Mouse (Mus musculus) adrenal gland, adult 2 months (tissue): ENCODE results near the gene Polr2i. TPM values are rescaled to one million over a fixed set of nuclear protein-coding genes. Genes with fewer than 3 reads are reported as not detected.
A peak's percentile ranks its signal among the peaks of the same experiment; 100 is the strongest.
"Not testable (repeated sequence)": the region's sequence is repeated elsewhere in the genome, so short reads cannot be mapped to it uniquely, and the experiment has no call there.

Experiments
- DNase-seq: peaks from one replicate; pipeline ENCODE4 v3.0.0; 2021
- polyA plus RNA-seq: library from polyadenylated mRNA; depleted of rRNA; stranded (reverse); fragments of >200 nt; gene quantifications from 2 replicates; pipeline ENCODE4 v1.2.3, GENCODE M21; 2012
- total RNA-seq, 2 experiments: library from RNA; stranded (reverse); gene quantifications; 2 replicates each; pipeline ENCODE4 v1.2.3; 2021

Polr2i gene
- total and polyA plus RNA-seq, 3 experiments = 74.2 to 84.9 (median 77.0) TPM

DNA sequence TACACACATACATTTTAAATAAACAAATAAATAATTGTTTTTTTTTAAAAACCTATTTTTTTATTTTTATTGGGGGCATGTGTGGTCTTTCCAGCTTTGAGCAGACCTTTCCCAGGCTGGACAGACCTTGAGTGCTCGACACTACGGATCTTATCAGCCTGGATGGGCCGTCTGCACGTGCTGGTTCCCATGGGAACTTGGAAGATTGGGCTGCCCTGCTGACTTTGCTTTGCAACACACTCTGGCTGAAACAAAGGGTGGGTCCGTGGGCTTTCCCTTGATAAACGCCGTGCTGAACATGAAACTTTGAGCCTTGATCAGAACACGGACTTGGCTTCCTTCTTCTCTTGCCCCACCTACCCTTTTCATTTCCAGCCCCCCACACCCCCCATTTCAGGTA lies 27.4 kb upstream of the Polr2i start:
- DNase-seq = peak; percentile 46

DNA sequence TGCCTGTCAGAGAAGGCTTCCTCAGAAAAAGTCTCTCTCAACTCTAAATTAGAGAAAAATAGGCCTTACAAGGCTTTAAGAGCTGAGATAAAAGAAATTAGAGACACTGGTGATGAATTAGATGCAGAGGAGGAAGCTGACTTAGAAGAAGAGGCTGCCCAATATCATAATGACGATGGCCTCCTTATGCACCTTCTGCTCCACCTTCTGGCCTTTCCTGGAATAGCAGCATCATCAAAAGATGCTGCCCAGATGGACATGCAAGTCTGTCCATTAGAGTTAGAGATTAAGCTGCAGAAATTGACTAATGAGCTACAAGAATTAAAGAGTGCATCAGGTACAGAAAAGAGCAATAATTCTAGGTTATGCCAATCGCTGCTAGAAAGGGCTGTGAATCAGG lies 26.4 kb upstream of the Polr2i start:
- DNase-seq = peak; percentile 70

GRCm38 (mm10) chr7:30206364-30206763 lies 25.4 kb upstream of the Polr2i start:
- DNase-seq = not testable (repeated sequence)

GRCm38 (mm10) chr7:30211025-30211424 lies 20.7 kb upstream of the Polr2i start:
- no peak for DNase-seq

GRCm38 (mm10) chr7:30213881-30214280 lies 17.9 kb upstream of the Polr2i start:
- peak; percentile 69 for DNase-seq

- no peak for DNase-seq
Observed at GRCm38 (mm10) chr7:30215875-30216274, 15.9 kb upstream of the Polr2i start.

DNA sequence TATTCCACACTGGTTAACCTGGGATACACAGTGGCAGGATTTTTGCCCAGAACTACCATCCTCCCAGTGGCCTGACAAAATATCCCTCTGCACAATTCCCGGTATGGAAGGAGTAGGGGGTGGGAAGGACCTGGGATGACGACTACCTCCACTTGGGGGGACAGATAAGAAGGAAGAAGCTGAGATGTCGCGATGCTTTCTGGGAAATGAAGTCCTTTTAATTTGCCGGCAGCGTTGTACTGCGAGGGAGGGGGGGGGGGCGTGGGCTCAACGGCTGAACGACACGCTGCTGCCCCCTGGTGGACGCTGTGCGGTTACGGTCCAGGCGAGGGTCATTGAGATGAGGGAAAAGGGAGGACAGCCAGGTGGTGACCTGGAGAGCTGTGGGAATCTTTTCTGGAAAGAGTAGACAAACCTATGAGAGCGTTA lies 15.0 kb upstream of the Polr2i start:
- peak; percentile 71 for DNase-seq

DNA sequence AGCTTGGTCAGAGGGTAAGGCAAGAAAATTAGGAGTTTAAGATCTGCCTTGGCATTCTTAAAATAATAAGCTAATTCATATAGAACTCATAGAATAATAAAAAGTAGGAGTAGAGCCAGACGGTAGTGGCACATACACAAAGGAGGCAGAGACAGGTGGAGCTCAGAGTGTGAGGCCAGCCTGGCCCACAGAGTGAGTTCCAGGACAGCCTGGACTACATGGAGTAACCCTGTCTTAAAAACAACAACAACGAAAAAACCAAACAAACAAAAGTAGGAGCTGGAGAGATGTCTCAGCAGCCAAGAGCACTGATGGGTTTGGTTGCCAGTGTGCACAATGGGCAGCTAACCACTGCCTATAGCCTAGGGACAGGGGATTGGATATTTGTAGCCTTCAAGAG lies 14.5 kb upstream of the Polr2i start:
- DNase-seq = no peak

DNA sequence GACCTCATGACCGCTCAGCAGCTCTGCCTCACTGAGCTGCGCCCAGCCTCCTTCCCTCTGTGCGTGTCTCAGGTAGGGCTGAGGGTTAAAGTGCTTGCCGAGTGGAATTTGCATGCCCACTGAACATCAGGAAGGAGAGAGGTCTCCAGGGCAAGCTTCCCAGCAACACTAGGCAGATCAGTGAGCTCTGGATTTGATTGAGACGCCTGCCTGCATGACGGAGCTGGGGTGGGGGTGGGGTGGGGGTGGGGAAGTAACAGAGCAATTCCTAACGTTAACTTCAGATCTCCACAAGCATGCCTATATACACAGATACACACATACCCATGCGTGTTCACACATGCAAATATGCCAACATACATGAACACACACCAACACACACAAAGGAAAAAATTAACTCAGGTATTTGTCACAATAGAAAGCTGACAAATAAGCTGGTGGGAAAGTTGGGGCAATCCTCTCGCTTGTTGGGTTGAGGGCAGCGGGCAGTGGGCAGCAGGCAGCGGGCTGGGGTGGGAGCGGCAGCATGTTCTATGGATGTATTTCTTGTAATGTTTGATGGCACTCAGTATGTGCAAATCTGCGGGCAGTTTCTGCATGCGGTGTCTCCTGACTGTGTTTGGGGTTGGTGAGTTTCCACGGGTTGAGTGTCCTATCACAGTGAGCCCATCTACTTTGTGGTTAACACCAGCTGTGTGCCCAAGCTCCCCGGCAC lies 12.3 kb upstream of the Polr2i start:
- DNase-seq = peak; percentile 65

DNA sequence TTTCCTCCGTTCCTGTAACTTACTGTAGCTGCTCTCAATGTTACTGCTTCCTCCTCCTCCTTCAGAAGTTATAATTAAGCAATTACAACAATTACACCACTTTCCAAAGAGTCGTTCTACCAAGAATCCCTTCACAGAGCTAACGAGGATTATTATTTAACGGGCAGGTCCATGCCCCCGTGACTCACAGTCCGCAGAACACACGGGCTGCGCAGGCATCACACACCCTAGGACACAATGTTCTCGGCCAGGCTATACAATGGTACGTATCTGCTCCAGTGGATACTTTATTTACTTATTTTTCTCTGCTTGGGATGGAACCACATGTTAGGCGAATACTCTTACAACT lies 11.8 kb upstream of the Polr2i start:
- DNase-seq = no peak

DNA sequence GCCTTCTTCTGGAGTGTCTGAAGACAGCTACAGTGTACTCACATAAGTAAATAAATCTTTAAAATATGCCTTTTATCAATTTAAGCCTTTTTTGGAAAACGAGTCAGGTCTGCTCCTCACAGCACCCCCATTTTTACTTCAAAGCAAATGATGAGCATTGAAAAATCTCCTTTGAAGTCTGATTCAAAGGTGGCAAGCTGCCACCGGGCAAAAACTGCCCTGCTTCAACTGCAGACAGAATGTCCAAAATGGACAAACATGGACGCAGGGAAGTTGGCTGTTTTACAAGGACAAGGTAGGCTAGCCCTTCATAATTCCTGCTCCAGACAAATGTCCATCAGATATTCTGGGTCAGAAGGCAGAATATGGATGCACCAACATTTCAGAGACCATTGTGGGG lies 10.3 kb upstream of the Polr2i start:
- peak; percentile 52 for DNase-seq

DNA sequence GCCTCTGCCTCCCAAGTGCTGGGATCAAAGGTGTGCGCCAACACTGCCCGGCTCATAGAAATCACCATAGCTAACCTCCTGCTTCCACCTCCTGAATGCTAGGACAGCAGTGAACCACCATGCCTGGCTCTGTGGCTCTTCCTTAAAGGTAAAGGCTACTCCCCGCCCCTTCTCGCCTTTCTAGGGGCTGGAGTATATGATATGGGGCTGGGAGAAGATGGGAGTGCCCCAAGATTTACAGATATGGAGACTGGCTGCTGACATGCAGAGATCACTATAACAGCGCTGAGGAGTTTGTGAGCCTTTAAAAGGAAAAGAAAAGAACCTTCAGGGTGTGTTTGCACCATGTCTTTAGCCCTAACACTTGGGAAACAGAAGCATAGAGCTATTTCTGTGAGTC lies 9.5 kb upstream of the Polr2i start:
- no peak for DNase-seq

GRCm38 (mm10) chr7:30224206-30224605 lies 7.5 kb upstream of the Polr2i start:
- DNase-seq = no peak

DNA sequence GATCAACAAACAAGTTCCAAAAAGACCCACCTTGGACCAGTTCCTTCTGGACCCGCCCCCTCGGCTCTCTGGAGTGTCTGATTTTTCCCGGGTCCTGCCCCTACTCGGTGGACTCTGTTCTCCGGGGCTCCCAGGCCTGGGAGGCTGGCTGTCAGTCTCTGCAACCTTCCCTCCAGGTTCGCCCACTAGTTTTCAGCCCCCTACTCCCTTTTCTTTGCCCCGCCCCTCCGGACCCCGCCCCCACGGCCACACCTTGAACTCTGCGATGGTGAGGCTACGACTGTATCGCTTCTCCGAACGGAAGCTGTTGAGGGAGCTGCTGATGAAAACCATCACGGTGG lies 450 bp upstream of the Polr2i start:
- no peak for DNase-seq

GRCm38 (mm10) chr7:30232631-30233148 lies 942 bp downstream of the Polr2i start:
- peak; percentile 52 for DNase-seq

- no peak for DNase-seq
Observed at GRCm38 (mm10) chr7:30233387-30233786, 1.6 kb downstream of the Polr2i start.

DNA sequence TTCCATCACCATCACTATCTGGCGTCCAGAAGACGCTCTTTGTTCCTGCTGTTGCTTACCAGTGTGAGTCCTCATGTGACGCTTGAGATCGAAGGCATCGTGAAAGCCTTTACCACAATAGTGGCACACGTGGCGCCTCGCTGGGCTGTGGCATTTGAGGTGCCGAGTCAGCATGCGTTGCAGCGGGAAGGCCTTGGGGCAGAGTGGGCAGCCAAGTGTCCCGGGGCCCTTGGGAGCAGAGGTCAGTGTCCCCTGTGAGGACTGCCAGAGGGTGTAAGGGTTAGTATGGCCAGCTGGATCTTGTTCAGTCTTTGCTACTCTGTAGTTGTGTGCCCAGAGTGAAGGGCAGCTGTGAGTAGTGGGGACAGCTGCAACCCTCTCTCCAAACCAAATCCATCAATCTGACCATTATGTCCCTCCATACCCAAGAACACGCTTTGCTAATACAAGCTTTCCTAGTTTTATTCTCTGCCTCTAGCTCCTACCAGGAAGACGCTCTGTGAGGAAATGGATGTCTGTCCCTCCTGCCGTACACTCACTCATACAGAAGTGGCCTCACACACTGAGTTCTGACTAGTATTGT lies 2.6 kb downstream of the Polr2i start:
- peak; percentile 36 for DNase-seq

DNA sequence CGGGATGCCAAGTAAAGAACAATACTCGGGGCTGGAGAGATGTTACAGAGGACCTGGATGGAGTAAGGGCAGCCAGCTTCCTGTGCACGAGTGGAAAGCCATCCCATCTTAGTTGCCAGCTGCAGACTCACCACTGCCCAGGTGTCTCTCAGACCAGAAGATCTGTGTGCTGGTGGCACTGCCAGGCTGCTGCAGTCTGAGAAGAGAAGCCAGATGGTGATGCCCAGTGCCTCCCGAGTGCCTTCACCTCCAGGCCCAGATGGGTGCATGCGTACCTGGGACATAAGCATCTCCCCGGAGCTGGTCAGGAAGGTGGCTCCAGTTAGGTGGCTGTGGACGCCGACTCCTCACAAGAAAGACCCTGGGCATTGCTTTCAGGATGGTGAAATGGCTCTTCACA lies 3.3 kb downstream of the Polr2i start:
- DNase-seq = no peak

DNA sequence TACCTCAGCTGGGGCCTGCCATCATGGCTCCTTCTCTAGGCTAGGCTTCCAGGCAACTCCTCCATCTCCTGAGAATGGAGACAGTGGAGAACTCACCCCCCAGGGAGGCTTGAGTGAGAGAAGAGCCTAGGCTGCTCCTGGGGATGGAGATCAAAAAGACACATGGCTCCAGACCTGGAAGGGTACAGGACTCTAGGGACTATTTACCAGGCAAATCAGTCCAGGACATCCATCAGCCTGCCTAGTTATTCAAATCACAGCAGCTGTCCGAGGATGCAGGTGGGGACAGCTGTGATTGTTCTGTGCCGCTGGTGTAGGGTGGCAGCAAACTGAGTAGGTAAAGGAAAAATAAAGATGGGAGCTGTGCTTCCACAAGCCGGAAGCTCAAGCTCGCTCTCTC lies 3.9 kb downstream of the Polr2i start, which contains the start of gene Ovol3:
TSS of gene Ovol3 (minus strand) at position 101 of the 400 bp plus-strand sequence.
- no peak for DNase-seq

- DNase-seq = not testable (repeated sequence)
Observed at GRCm38 (mm10) chr7:30237374-30237773, 5.6 kb downstream of the Polr2i start.

- peak; percentile 51 for DNase-seq
Observed at GRCm38 (mm10) chr7:30251956-30252954, 20.5 kb downstream of the Polr2i start.

- peak; percentile 15 for DNase-seq
Observed at GRCm38 (mm10) chr7:30265041-30265440, 33.3 kb downstream of the Polr2i start.

DNA sequence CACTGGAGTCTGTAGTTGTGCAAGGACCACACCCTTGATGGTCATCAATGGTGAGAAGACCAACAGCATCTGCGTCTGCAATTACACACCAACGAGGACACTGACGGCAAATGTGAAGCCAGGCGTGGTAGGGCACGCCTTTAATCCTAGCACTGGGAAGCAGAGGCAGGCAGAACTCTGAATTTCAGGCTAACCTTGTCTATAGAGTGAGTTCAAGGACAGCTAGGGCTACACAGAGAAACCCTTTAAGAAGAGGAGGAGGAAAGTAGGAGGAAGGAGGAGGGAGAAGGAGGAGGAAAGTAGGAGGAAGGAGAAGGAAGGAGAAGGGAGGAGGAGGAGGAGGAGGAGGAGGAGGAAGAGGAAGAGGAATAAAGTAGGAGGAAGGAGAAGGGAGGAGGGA lies 33.8 kb downstream of the Polr2i start:
- no peak for DNase-seq
